Mouse (Mus musculus) heart, embryonic 13.5 days (tissue): ENCODE results near the gene St3gal2. TPM values are rescaled to one million over a fixed set of nuclear protein-coding genes. Genes with fewer than 3 reads are reported as not detected.
"Not testable (repeated sequence)": the region's sequence is repeated elsewhere in the genome, so short reads cannot be mapped to it uniquely, and the experiment has no call there.

Source experiments
- ATAC-seq: fragments of 200-750 bp; cut with Nextera tagmentation; 2 replicates; pipeline ENCODE4 v1.8.0; 2017; ENCODE audit warnings: moderate TSS enrichment; ENCODE audit not compliant: insufficient number of reproducible peaks, low FRiP score, low TSS enrichment; ENCODE audit errors: extremely low read depth
- H3K27ac ChIP-seq: fragments of 300-500 bp; sonication (generic); replicated peaks from 2 replicates; pipeline ENCODE4 v1.5.1; 2015; ENCODE audit warnings: moderate library complexity, mild to moderate bottlenecking, inconsistent platforms
- H3K27me3 ChIP-seq: fragments of 300-500 bp; sonication (generic); replicated peaks from 2 replicates; pipeline ENCODE4 v1.6.1; 2015; ENCODE audit warnings: mild to moderate bottlenecking, inconsistent platforms
- H3K36me3 ChIP-seq: fragments of 300-500 bp; sonication (generic); 2 replicates; pipeline ENCODE4 v1.6.1; 2015; ENCODE audit warnings: mild to moderate bottlenecking, inconsistent platforms
- H3K4me1 ChIP-seq: fragments of 300-500 bp; sonication (generic); 2 replicates; pipeline ENCODE4 v1.6.1; 2015; ENCODE audit warnings: inconsistent platforms
- H3K4me2 ChIP-seq: fragments of 300-500 bp; sonication (generic); 2 replicates; pipeline ENCODE4 v1.6.1; 2015; ENCODE audit warnings: inconsistent platforms, mild to moderate bottlenecking, moderate library complexity
- H3K4me3 ChIP-seq: fragments of 300-500 bp; sonication (generic); 2 replicates; pipeline ENCODE4 v1.5.1; 2015; ENCODE audit warnings: moderate library complexity, mild to moderate bottlenecking, inconsistent platforms
- H3K9ac ChIP-seq: fragments of 300-500 bp; sonication (generic); 2 replicates; pipeline ENCODE4 v1.6.1; 2015; ENCODE audit warnings: inconsistent platforms, mild to moderate bottlenecking, moderate library complexity
- H3K9me3 ChIP-seq: fragments of 300-500 bp; sonication (generic); 2 replicates; pipeline ENCODE4 v1.6.1; 2016; ENCODE audit warnings: inconsistent platforms
- WGBS: fragments of 180-500 bp; shearing (Covaris S2); methylation state at CpG from one replicate; pipeline ENCODE4 v1.1.7; 2015; ENCODE audit warnings: mixed read lengths; 5-methylcytosine and 5-hydroxymethylcytosine counted together
- polyA plus RNA-seq: library from polyadenylated mRNA; unstranded; fragments of >200 nt; fragmentation: Nextera tagmentation; extraction: Ambion mirVana; gene quantifications from 2 replicates; pipeline ENCODE4 v1.2.1, GENCODE M21; 2015

Gene St3gal2
- polyA plus RNA-seq, 1 experiment from 2014 or later, result 16.2 TPM

DNA sequence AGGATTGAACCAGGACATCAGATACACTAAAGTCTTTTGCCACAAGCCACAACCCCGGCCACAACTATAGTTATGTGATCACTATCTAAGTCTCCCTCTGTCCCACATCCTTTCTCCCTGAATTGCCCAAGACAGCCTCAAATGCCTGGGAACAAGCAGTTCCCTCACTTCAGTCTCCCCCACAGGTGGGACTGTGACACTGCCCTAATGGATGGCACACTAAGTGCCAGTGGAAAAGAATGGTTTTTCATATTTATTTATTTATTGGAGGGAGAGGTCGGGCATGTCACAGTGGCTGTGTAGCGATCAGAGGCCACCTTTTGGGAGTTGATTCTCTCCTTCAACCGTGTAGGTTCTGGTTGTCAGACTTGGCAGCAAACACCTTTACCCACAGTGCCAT lies 26.0 kb downstream of the St3gal2 start:
- H3K27ac ChIP-seq, result no peak overlapping the region
- no peaks in the 10 kb centered on the region for H3K36me3 ChIP-seq
- no peaks in the 10 kb centered on the region for H3K9me3 ChIP-seq
- H3K9ac ChIP-seq, result no peak overlapping the region
- 61% methylated on average over 4 of the region's 4 CpGs for WGBS
- no peak overlapping the region for H3K4me3 ChIP-seq
- H3K4me2 ChIP-seq, result no peak overlapping the region
- H3K27me3 ChIP-seq, result no peaks in the 10 kb centered on the region
- ATAC-seq, result no peak
- H3K4me1 ChIP-seq, result peaks cover 62% of the 10 kb centered on the region

DNA sequence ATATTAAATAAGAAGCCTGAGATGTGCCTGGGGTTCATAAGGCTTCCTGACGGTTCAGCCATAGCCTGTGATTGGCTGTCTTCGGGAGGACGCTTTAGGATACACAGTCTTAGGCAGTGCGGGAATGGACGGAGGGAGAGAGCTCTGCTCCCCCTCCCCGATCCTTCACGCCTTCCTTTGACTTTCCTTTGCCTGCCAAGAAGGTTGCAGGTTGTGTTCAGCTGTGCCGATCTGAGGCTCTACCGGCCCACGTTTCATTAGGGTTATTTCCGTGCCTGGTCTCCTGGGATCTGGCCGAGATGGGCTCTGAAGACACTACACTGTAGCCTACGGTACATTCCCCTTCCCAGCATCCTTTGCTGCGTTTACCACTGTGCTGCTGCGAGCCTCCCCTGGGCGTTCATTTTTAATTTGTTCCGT lies 30.4 kb downstream of the St3gal2 start:
- H3K36me3 ChIP-seq, result peaks cover 34% of the 10 kb centered on the region
- H3K4me2 ChIP-seq, result no peak overlapping the region
- 80% methylated on average over 17 of the region's 17 CpGs for WGBS
- no peaks in the 10 kb centered on the region for H3K27me3 ChIP-seq
- no peak overlapping the region for H3K27ac ChIP-seq
- ATAC-seq, result no peak
- H3K4me3 ChIP-seq, result no peak overlapping the region
- H3K9me3 ChIP-seq, result no peaks in the 10 kb centered on the region
- peaks cover 21% of the 10 kb centered on the region for H3K4me1 ChIP-seq
- H3K9ac ChIP-seq, result no peak overlapping the region

DNA sequence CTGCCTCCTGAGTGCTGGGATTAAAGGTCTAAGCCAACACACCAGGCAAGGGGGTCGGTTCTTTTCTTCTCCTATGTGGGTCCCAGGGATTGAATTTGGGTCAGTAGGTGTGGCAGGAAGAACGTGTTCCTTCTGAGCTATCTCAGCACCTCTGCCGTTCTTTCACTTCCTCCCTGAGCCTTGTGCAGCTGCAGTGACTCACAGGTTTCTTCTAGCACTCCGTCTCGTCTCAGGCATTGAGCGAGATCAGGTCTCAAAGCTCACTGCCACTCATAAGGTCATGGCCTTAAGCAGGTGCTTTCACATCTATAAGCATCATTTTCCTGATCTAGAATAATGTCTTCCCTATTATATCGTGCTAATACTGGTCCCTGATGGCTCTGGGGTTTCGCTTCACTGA lies 35.1 kb downstream of the St3gal2 start:
- no peak for ATAC-seq
- WGBS, result 77% methylated on average over 8 of the region's 8 CpGs
- no peak overlapping the region for H3K27ac ChIP-seq
- no peaks in the 10 kb centered on the region; the same call in 1 of the 2 replicates for H3K4me1 ChIP-seq
- H3K9ac ChIP-seq, result no peak overlapping the region
- H3K36me3 ChIP-seq, result peaks cover 66% of the 10 kb centered on the region
- no peaks in the 10 kb centered on the region for H3K9me3 ChIP-seq
- H3K27me3 ChIP-seq, result no peaks in the 10 kb centered on the region
- H3K4me3 ChIP-seq, result no peak overlapping the region
- H3K4me2 ChIP-seq, result no peak overlapping the region

DNA sequence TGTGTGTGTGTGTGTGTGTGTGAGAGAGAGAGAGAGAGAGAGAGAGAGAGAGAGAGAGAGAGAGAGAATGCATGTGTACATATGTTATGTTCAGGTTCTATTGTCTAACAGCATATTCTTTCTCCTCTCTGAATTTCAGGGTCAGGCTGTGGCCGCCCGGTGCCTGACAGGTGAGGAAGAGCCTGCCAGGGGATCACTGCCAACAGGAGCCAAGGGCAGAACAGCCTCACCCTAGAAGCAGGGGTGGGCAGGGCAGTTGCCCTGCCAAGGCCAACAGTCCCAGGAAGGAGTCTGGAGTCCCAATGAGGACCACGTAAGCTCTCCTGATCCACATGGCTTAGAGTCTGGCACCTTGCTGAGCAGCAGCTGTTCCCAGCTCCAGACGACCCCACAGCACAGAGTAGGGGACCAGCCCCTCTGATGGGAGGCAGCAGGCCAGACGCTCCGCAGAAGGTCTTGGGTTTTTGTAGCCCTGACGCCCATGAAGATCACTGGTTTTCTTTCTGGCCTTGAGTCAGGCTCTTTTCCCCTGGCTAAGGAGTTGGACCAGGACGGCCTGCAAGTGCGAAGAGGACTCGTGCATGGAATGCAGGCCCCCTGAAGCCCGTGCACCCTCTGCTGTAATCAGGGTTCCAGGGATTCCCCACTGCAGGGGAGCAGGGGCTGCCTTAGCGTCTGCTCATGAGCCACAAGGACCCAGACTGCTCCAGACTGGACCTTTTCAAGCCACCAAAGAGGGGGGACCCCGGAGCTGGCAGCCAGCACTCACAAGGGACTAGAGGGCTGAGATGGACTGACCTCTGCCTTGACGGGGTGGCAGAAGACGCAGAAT lies 37.1 kb downstream of the St3gal2 start:
- H3K4me2 ChIP-seq, result no peak overlapping the region
- WGBS, result 78% methylated on average over 15 of the region's 15 CpGs
- no peaks in the 10 kb centered on the region for H3K27me3 ChIP-seq
- peaks cover 68% of the 10 kb centered on the region for H3K36me3 ChIP-seq
- H3K4me3 ChIP-seq, result no peak overlapping the region
- no peaks in the 10 kb centered on the region; the same call in 1 of the 2 replicates for H3K4me1 ChIP-seq
- H3K9ac ChIP-seq, result no peak overlapping the region
- no peak overlapping the region for H3K27ac ChIP-seq
- no peak for ATAC-seq
- H3K9me3 ChIP-seq, result no peaks in the 10 kb centered on the region

DNA sequence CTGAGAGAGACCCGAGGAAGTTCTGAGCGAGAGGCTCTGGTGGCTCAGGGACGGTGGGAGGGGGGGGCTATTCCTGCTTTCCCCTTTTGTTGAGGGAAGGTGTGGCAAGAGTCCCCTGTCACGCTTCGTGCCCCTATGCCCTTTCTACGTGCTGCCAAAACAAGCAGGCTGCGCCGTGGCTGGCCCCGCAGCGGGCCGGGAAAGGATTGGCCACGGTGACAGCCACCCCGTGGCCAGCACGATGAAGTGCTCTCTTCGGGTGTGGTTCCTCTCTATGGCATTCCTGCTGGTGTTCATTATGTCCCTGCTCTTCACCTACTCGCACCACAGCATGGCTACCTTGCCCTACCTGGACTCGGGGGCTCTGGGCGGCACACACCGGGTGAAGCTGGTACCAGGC lies 37.7 kb downstream of the St3gal2 start:
- no peak overlapping the region for H3K27ac ChIP-seq
- no peak overlapping the region for H3K9ac ChIP-seq
- H3K4me2 ChIP-seq, result no peak overlapping the region
- no peaks in the 10 kb centered on the region for H3K9me3 ChIP-seq
- peaks cover 68% of the 10 kb centered on the region for H3K36me3 ChIP-seq
- no peaks in the 10 kb centered on the region for H3K27me3 ChIP-seq
- no peaks in the 10 kb centered on the region; the same call in 1 of the 2 replicates for H3K4me1 ChIP-seq
- H3K4me3 ChIP-seq, result no peak overlapping the region
- WGBS, result 85% methylated on average over 19 of the region's 19 CpGs
- no peak for ATAC-seq

DNA sequence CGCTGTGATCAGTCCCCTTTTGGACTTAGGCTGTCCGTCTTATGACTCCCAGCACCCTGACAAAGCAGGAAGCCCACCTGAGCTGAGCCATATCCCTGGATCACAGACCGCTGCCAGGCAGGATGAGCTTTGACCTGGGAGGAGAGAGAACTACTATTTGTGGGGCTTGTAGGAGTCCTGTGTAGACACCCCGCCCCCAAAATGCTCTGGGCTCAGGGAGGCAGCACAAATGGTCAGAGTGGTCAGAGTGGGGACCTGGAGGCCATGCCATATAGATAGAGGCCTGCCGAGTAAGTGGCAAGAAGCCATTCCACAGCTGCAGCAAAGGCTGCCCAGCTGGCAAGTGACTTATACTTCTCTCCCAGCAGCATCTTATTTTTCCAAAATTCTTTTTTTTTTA lies 38.4 kb downstream of the St3gal2 start:
- Histone ChIP-seq H3K4me2 (no peak overlapping the region), H3K27ac (no peak overlapping the region), H3K36me3 (peaks cover 69% of the 10 kb centered on the region), H3K4me3 (no peak overlapping the region), H3K27me3 (no peaks in the 10 kb centered on the region), H3K4me1 (no peaks in the 10 kb centered on the region; the same call in 1 of the 2 replicates), H3K9ac (no peak overlapping the region), H3K9me3 (no peaks in the 10 kb centered on the region)
- 80% methylated on average over 5 of the region's 5 CpGs for WGBS
- no peak for ATAC-seq

DNA sequence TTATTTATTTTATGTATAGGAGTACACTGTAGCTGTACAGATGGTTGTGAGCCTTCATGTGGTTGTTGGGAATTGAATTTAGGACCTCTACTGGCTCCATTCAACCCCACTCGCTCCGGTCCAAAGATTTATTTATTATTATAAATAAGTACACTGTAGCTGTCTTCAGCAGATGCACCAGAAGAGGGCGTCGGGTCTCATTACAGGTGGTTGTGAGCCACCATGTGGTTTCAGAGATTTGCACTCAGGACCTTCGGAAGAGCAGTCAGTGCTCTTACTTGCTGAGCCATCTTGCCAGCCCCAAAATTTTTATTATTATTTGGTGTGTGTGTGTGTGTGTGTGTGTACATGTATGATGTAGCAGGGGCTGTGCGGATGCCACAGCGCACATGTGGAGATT lies 38.8 kb downstream of the St3gal2 start:
- WGBS, result 90% methylated on average over 7 of the region's 7 CpGs
- H3K4me3 ChIP-seq, H3K4me1 ChIP-seq, H3K9me3 ChIP-seq, H3K27ac ChIP-seq, ATAC-seq, H3K4me2 ChIP-seq, H3K9ac ChIP-seq, H3K27me3 ChIP-seq: not testable (repeated sequence)
- peaks cover 70% of the 10 kb centered on the region for H3K36me3 ChIP-seq

DNA sequence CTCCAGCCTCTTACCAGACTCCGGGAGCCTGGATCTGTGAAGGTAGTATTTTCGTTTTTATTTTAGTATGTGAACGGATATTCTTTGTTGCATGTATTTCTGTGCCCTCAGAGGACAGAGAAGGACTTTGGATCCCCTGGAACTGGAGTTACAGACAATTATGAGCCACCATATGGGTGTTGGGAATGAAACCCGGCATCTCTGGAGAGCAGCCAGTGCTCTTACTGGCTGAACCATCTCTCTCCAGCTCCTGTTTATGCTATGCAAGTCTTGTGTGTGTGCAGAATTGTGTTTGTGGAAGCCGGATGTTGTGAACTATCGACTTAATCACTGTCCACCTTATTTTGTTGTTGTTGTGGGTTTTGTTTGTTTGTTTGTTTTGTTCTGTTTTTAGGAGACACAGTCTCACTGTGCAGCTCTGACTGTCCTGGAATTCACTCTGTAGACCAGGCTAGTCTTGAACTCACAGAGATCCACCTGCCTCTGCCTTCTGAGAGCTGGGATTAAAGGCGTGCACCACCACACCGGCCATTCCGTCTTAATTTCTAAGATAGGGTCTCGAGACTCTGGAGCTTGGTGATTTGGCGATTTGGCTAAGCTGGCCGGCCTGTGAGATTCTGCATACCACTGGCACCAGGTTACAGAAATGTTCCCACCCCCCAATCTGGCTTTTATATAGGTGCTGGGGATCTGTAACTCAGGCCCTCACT lies 39.5 kb downstream of the St3gal2 start:
- no peaks in the 10 kb centered on the region for H3K27me3 ChIP-seq
- no peak for ATAC-seq
- no peak overlapping the region for H3K27ac ChIP-seq
- H3K36me3 ChIP-seq, result peaks cover 66% of the 10 kb centered on the region
- no peaks in the 10 kb centered on the region; the same call in 1 of the 2 replicates for H3K4me1 ChIP-seq
- WGBS, result 91% methylated on average over 12 of the region's 12 CpGs
- no peak overlapping the region for H3K9ac ChIP-seq
- no peak overlapping the region for H3K4me3 ChIP-seq
- no peaks in the 10 kb centered on the region for H3K9me3 ChIP-seq
- no peak overlapping the region for H3K4me2 ChIP-seq

DNA sequence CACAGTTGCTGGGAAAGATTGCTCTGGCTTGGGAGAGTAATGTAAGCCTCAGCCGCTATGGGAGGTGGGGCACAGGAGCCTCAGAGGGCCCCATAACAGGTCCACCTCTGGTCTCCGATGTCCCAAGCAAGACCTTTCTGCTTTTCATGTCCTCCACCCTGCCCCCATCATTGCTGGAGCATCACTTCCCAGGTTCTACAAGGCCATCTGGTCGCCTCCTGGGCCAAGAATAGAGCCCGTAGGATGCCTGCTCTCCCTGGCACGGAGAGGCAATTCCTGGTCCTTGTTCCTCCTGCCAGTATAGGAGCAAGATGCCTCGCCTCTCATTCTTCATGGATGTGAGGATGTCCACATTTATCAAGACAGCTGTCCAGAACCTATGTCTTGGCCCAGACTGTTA lies 40.2 kb downstream of the St3gal2 start:
- Histone ChIP-seq H3K4me3 (no peak overlapping the region), H3K9ac (no peak overlapping the region), H3K9me3 (no peaks in the 10 kb centered on the region), H3K27ac (no peak overlapping the region), H3K36me3 (peaks cover 60% of the 10 kb centered on the region), H3K27me3 (no peaks in the 10 kb centered on the region), H3K4me2 (no peak overlapping the region), H3K4me1 (peaks cover 3% of the 10 kb centered on the region)
- 84% methylated on average over 6 of the region's 6 CpGs for WGBS
- no peak for ATAC-seq

DNA sequence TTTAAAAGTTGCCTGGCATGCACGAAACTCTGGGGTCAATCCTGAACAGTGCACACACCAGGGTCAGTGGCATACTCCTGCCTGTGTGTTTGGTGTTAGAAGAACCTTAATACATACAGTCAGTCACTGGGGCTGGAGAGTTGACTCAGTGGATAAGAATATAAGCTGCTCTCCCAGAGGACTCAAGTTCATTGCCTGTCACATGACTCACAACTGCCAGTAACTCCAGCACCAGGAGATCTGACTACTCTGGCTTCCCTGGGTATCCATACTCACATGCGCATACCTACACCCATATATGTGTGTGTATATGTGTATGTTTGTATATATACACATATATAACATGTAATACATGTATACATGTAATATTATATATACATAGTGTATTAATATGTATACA lies 43.3 kb downstream of the St3gal2 start:
- Histone ChIP-seq H3K27me3 (no peaks in the 10 kb centered on the region), H3K27ac (no peak overlapping the region), H3K4me3 (no peak overlapping the region), H3K36me3 (peaks cover 60% of the 10 kb centered on the region), H3K4me2 (no peak overlapping the region), H3K9me3 (no peaks in the 10 kb centered on the region), H3K4me1 (peaks cover 22% of the 10 kb centered on the region), H3K9ac (no peak overlapping the region)
- no peak for ATAC-seq
- WGBS, result 94% methylated on average over 2 of the region's 2 CpGs

DNA sequence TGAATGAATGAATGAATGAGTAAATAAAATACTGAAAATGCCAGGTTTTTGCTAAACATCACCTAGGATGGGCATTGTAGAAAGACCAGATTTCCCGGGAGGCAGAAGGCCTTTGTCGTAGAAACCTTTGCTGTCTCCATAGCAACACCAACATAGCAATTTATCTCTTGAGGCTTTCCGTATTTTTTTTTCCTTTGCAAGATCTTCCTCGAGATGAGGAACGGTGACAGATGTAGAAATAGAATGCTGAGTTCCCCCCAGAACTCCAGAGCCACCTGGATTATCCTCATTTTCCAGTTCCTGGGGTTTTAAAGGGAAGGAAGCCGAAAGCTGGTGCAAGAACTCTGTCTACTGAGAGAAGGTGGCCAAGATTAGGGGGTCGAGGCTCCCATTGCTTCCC lies 44.9 kb downstream of the St3gal2 start:
- WGBS, result 69% methylated on average over 7 of the region's 7 CpGs
- peak overlapping the region; percentile 76 for H3K27ac ChIP-seq
- H3K9me3 ChIP-seq, result no peaks in the 10 kb centered on the region
- peaks cover 57% of the 10 kb centered on the region for H3K36me3 ChIP-seq
- H3K9ac ChIP-seq, result peak overlapping the region; percentile 47; the same call in 1 of the 2 replicates
- H3K4me2 ChIP-seq, result no peak overlapping the region
- ATAC-seq, result no peak
- no peaks in the 10 kb centered on the region for H3K27me3 ChIP-seq
- no peak overlapping the region for H3K4me3 ChIP-seq
- H3K4me1 ChIP-seq, result peaks cover 25% of the 10 kb centered on the region
